Mouse (Mus musculus) fibroblast of lung, adult 2 months (primary cell): ENCODE measurements around the gene Pip4k2c.
"Not testable (repeated sequence)": the region's sequence is repeated elsewhere in the genome, so short reads cannot be mapped to it uniquely, and the experiment has no call there.

Source experiments
- DNase-seq: peaks from one replicate; pipeline ENCODE4 v3.0.0-alpha.2; 2011; ENCODE audit warnings: low read depth

The Pip4k2c gene

DNA sequence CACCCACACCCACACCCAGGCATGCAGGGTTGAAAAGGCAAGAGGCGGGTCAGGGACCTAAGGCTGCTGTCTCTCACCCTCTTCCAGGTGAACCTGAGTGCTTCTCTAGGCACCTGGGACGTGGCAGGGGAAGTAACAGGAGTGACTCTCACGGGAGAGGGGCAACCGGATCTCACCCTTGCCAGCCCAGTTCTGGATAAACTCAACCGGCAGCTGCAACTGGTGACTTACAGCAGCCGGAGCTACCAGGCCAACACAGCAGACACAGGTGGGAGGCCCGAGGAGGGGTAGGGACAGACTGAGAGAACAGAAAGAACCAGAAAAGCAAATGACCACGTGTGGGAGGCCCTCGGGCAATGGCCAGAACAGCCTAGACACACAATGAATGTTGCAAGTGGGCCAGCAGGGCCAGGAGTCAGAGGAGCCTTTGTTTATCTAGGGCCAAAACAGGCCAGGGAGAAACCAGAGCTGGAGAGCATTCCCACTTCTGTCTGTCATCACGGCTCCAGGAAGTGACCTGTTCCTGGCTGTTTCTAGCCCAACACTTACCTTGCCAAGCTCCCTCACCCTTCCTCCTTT is 43.7 kb downstream of the Pip4k2c start:
- peak; percentile 44 for DNase-seq

DNA sequence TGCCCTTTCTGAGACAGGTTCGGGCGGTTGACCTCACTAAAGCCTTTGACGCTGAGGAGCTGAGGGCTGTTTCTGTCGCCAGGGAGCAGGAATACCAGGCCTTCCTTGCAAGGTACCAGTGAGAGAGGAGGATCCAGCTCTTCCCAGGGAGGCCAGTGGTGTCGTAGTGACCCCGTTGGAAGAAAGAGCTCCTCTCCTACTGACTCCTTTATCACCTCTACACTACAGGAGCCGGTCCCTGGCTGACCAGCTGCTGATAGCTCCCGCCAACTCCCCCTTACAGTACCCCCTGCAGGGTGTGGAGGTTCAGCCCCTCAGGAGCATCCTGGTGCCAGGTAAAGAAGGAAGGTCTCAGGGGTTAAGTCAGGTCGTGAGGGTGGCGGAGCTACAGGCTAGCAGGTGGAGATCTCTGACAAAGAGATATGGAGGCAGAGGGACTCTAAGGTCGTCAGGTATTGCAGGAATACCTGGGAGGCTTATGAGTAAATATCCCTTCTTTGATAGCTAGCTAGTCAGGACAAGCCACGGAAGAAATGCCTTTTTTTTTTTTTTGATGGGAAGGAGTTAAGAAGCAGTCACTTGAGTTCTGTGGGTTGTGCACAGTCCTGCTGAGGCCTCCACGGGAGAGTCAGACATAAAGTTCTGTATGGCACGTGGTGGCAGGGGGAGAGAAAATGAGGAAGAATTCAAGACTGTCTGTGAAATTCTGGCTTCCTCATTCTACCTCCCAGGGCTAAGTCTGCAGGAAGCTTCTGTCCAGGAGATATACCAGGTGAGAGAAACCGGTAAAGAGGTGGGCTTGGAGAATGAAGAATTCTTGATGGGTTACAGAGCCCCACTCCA is 44.4 kb downstream of the Pip4k2c start:
- DNase-seq: no peak

DNA sequence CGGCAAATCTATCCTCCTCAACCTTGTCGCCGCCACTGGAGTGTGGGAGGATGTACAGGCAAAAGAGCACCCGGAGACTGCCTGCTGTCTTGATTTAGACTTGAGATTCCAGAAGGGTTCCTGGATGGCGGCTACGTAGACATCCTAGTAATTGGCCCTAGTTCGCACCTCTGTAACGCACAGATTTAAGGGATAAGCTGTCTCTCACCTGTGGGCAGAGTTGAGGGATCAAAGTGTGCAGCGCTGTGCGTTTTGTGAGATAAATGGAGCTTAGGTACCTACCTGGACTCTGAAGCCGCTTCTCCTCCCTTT is 45.0 kb downstream of the Pip4k2c start:
- DNase-seq: no peak

DNA sequence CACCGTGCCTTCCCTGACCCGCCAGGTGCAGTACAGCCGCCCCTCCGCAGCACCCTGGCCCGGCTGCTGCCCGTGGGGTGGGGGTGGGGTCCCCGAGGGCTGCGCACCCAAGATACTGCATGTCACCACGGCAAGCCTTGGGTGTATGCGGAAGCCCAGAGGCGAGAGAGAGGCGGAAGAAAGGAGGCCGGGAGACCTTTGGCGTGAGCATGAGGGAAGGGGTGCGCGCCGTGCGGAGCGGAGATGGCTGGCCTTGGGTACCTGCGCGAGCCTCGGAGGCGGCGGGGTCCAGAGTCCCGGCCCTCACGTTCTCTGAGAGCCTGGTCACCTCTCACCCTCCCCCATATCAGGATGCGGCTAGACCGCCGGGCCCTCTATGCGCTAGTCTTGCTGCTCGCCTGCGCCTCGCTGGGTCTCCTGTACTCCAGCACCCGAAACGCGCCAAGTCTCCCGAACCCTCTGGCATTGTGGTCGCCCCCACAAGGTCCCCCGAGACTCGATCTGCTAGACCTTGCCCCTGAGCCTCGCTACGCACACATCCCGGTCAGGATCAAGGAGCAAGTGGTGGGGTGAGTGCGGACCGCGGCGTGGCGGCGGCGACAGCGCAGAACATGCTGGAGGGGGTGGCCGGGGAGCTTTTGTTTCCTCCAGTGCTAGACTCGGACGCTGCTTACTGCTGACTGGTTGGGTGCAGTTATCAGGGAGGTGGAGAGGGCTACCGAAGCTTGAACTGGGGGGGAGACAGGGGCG is 45.6 kb downstream of the Pip4k2c start:
- DNase-seq: no peak

DNA sequence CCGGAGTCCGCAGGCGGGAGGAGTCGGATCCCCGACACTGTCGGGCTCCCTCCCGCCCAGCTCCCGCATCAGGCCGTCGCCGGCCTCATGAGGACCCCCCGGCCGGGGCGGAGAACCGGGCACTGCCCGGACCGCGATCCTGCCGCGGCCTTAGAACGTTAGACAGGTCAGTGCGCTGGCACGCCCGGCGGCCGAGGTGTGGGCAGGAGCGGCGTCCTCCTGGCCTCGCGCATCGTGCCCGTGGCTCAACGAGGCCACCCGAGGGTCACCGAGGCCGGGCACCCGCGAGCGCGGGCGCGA is 46.1 kb downstream of the Pip4k2c start:
- no peak for DNase-seq

DNA sequence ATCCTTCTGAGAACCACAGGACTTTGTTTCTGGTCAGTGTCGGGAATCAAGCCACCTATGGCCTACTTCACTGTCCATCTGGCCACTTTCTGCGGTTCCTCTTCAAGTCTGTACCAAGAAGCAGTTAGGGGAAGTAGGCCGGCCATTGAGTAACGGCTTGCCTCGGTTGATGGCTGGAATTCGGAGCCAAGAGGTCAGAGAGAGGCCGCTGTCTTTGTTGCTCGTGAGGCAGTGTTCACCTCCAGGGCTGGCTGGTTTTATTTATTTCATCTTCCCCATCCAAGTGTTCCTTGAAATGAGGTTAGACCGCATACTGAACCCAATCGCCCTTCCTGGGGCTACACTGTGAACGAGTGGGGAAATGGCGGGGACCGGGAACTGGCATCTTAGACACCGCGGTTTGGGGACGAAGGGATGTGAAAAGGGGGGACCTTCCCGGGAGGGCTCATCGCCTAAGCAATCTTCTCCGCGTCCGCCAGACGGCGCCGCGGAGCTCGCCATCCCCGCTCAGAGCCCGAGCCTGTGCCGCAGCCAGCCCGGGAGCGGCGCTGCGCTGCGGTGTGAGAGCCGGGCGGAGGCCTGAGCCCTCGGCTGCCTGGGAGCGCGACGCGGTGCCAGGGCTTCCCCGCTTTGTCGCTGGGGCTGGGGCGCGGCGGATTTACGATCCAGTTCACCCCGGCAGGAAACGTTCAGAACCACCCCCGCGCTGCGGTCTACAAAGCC is 46.6 kb downstream of the Pip4k2c start, which contains the start of gene B4galnt1:
Gene B4galnt1, plus strand, starts transcription at position 595 of the 723 bp plus-strand sequence.
- DNase-seq: peak; percentile 54

DNA sequence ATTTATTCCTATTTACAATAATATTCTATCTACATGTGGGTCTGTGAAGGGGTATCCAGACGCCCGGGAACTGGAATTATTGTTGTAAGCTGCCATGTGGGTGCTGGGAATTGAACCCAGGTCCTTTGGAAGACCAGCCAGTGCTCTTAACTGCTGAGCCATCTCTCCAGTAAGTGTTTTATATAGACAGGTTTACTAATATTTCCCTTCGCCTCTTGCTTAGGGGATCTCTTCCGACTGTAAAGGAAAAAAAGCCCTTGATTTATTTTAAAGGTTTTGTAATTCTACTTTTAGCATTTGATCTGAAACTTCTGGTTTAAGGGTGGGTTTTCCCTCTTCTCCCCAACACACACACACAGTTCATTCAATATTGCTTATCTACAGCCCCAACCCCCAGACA is 47.2 kb downstream of the Pip4k2c start:
- DNase-seq: no peak

DNA sequence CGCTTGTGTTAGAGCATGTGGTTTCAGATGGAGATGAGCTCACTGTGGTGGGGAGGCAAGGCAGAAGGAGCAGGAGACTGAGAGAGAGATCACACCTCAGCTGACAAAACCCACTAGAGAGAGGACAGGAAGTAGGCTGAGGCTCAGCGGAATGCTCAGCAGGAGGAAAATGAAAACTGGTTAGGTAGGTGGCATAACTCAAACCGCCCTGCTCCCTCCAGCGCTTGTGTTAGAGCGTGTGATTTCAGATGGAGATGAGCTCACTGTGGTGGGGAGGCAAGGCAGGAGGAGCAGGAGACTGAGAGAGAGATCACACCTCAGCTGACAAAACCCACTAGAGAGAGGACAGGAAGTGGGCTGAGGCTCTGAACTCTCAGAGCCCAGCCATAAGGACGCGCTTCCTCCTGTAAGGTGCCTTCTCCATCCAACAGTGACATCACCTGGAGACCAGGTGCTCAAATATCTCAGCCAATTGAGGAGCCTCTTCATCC is 48.6 kb downstream of the Pip4k2c start:
- DNase-seq: not testable (repeated sequence)

DNA sequence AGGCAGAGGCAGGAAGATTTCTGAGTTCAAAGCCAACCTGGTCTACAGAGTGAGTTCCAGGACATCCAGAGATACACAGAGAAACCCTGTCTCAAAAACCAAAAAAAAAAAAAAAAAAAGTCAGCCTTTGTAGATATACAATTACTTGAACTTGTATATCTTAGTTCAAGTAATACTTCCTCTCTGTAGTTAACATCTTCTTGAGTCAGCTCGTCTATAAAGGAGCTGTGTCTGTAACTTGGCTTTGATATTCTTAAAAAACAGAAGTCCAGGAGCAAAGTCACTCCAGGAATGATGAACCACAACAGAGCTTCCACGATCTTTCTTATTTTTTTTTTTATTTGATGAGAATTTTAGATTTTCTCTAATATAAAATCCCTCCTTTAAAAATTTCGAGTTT is 50.7 kb downstream of the Pip4k2c start:
- no peak for DNase-seq

DNA sequence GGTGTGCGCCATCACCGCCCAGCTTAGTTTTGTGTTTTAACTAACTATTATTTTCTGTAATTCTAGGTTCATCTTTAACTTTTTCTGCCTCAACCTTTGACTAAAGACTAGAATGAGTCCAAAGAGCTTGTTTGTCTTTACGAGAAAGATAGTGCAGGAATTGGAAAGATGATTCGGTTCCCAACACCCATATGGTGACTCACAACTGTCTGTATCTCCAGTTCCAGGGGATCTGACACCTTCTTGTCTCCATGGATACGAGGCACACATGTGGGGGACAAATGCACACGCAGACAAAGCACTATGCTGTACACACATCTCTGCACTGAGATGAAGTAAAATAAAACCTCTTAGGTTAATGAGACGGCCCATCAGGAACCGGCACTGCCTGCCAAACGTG is 51.3 kb downstream of the Pip4k2c start:
- DNase-seq: no peak

DNA sequence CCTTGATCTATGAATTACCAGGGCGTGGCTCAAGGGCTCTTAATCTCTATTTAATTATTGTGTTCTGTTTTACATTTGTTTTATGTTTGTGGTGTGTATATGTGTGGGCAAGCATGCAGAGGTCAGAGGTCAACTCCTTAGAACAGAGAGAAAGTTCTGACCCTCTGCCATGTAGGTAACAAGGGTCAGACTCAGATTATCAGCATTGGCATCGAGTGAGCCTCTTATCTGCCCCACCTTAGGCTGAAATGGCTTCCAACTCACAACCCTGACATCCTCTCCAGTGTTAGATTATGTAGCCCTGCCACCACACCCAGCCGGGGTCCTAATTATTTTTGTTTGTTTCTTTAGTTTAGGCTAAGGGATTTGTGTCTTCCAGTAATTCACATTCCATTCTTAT is 52.9 kb downstream of the Pip4k2c start:
- no peak for DNase-seq

DNA sequence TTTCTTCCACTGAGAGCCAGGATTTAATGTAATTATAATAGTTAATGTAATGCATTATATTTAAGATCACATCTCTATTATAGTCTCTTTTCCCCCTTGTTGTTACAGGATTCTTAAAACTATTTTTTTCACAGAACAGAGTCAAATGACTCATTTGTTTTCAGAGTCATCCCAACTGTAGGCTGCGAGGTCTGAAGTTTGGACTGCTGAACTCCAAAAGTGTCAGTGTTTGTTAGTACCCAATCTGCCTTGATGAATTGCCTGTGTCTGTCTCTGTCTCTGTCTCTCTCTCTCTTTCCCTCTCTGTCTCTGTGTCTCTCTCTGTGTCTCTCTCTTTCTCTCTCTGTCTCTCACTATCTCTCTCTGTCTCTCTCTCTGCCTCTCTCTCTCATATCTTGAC is 54.9 kb downstream of the Pip4k2c start:
- no peak for DNase-seq

DNA sequence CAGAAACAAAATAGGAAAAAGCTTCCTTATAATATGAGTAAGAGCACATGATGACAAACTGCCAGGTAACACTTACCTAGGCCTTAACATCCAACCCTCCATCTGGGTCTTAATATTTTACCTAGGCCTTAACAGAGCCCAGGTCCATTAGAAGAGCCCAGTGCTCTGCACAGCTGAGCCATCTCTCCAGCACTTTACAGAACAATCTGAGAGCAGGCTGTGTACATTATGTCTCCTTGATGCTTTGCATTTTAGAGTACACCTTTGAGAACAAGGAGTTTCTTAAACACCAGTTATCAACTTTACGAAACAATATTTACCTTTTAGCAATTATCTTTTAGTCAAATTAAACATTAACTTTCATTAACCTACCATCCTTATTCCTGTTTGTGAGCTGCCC is 55.3 kb downstream of the Pip4k2c start:
- no peak for DNase-seq

DNA sequence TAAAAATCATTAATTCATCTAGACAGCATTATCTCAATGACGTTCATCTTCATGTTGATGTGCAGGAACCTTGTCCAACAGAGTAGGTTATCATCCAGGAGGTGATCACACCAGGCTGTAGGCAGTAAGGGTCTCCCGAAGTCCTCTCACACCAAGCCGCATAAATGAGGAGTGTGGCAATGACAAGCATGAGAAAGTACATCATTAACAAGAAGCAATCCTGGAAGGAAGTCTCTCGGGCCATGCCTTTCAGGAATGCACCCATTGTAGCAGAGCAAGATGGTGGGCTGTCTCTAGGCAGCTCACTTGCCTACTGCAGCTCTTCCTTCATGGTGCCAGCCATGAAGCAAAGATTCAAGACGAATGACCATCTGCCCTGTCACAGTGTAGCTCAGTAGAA is 56.7 kb downstream of the Pip4k2c start:
- no peak for DNase-seq

DNA sequence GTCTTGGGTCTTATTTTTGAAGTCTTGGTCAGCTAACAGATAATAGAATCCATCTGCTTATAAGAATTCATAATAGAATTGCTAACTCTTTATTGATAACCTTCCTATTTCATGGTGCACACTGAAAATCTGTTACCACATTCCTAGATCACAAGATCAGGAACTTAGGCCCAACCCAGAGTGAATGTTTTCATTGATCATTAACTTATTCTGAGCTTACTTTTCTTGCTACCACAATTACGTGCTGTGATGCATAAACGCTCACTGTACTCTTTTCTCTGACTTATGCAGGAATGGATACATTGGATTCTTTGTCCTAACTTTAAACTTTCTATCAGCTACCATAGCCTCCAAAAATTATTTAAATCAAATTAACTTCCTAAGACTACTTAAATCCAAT is 57.1 kb downstream of the Pip4k2c start:
- DNase-seq: no peak

DNA sequence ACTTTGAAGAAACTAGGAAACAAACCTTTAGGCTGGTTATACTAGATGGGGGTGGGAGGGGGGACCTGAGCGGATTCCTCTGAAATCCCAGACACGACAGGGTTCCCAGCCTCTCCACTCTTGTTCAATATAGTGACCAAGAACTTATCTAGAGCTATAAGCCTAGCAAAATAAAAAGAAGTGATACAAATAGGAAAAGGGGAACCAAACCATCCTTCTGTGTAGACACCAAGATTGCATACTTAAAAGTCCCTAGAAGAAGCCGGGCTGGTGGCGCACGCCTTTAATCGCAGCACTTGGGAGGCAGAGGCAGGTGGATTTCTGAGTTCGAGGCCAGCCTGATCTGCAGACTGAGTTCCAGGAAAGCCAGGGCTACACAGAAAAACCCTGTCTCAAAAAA is 58.1 kb downstream of the Pip4k2c start:
- no peak for DNase-seq

DNA sequence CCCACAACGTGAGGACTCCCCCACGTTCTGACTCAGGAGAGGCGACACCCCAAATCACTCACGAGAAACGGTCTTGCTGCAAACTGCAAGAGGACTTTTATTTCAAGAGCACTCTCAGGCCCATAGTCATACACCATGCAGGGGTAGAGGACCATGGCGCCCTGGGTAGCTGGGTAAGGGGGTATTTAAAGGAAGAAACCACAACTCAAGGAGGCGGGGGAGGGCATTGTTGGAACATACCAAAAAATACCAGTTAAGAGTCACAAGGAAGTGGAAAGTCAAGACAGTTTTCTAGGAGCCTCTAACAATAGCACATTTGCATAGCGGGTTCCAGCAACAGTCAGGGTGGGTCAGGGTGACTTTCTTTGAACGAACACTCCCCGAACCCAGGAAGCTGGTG is 58.8 kb downstream of the Pip4k2c start:
- DNase-seq: not testable (repeated sequence)

DNA sequence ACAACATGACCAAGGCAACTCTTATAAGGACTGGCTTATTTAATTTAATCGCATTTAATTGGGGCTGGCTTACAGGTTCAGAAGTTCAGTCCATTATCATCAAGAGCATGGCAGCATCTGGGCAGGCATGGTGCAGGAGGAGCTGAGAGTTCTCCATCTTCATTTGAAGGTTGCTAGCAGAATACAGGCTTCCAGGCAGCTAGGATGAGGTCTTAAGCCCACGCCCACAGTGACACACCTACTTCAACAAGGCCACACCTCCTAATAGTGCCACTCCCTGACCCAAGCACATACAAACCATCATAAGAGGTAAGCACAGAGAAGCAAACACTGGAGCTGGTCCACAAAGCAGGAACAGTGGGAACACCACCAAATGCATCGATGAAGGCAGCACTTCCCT is 60.2 kb downstream of the Pip4k2c start:
- DNase-seq: not testable (repeated sequence)

DNA sequence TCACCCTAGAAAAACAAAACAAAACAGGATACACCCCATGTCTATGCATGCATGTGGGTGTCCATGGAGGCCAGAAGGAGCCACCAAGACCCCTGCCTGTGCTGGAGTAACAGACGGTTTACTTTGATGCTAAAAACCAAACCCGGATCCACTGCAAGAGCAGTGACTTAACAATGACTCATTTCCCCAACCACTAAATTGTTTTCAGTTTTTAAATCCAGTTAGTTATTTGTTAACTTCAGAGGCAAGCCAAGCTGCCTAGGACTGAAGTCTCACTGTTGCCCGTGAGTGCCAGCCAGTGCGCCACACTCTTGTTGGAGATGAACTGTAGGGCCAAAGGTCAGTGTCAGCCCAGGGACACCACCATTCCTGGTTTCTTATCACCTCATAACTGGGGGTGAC is 60.9 kb downstream of the Pip4k2c start:
- no peak for DNase-seq

DNA sequence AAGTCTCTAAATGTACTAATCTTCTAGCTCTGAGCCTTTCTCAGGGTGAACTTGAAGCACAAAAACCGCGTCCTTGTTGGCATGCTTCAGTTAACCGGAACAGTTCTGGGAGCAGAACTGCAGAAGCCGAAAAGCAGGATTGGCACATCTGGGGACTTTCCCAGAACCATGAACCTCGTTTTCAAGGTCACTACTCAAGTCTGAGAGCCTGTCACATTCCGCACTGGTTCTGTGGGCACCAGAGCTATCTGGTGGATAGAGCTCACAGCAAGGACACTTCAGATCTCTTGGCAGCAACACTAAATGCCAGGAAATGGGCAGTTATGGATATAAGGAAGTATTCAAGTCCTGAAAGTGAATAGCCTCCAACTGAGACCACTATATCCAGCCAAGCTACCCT is 64.2 kb downstream of the Pip4k2c start:
- no peak for DNase-seq
